28 mouse cellular contexts compared by ENCODE assay signal in the genomic region with DNA sequence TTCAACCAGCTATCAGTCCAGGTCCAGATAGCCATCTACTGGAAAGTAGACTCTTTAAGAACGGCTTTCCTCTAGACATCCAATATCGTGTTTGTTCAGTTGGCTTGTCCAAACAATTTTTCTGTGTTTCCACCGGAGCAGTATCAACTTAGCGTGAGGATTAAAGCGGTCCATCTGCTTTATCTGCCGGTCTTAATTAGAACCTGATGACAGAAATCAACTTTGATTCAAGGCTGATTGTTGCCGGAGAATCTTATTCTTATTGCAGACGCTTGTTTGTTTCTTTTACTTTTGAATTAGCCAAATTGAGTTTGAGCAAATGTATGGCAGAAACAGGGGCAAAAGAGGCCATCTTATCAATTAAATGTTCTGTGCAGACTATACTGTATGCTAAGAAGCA. TPM values are rescaled to one million over a fixed set of nuclear protein-coding genes. Genes with fewer than 3 reads are reported as not detected.
A peak's percentile ranks its signal among the peaks of the same experiment; 100 is the strongest.
DNase-seq lines count a peak whose midpoint lies in the region; ATAC-seq and TF ChIP-seq lines count a peak whose summit lies in the region.
"Had no signal": no experiment of that assay in that cellular context is flagged by ENCODE, and none has a peak within 500 bp of the region (broad histone marks: within the 10 kb centered on the region; RNA-seq: fewer than 3 reads in every experiment).

No protein-coding gene starts in this region.

- H3K4me3 ChIP-seq in lung, postnatal 0 days (ENCODE audit: low read depth, low read length) = no peak overlapping the region
- H3K4me3 ChIP-seq in heart, embryonic 12.5 days = no peak overlapping the region
- H3K4me3 ChIP-seq: embryonic facial prominence, embryonic 12.5 days; embryonic facial prominence, embryonic 15.5 days; erythroblast, embryonic 14.5 days; forebrain, embryonic 10.5 days; forebrain, embryonic 13.5 days; forebrain, embryonic 15.5 days had no signal

- no peaks in the 10 kb centered on the region for H3K4me1 ChIP-seq in lung, postnatal 0 days (ENCODE audit: insufficient read depth, low read depth, low read length)
- peaks cover 11% of the 10 kb centered on the region for H3K4me1 ChIP-seq in heart, embryonic 12.5 days (replicated peaks)
- H3K4me1 ChIP-seq: embryonic facial prominence, embryonic 15.5 days; forebrain, embryonic 15.5 days had no signal

- peak; percentile 16 for DNase-seq in embryo, embryonic 10.5 days (ENCODE audit: low spot score)
- DNase-seq in embryo, embryonic 10 days (ENCODE audit: low spot score) = no peak
- DNase-seq in lung, postnatal 0 days (ENCODE audit: low spot score) = peak; percentile 17
- no peak for DNase-seq in lung, postnatal 25 days (ENCODE audit: low spot score)
- peak; percentile 59 for DNase-seq in retina, embryonic 14.5 days (ENCODE audit: low spot score)
- peak; percentile 46 for DNase-seq in retina, postnatal 7 days (ENCODE audit: low read depth, low spot score)
- DNase-seq in cerebellum, postnatal 14 days = no peak
- DNase-seq: adrenal gland, adult 8-10 months; adrenal gland, postnatal 14 days; adrenal gland, postnatal 36 days; B cell, adult 2 months; cerebellum, adult 18-20 months; cerebellum, adult 8-10 months; cerebellum, adult 9-11 months; cerebellum, postnatal 25 days; forebrain, postnatal 0 days had no signal

- no peak for TF ChIP-seq CTCF in lung, postnatal 0 days (IDR thresholded peaks at IDR 0.05)

- H3K36me3 ChIP-seq in lung, postnatal 0 days (ENCODE audit: insufficient read depth, low read length) = no peaks in the 10 kb centered on the region
- H3K36me3 ChIP-seq in heart, embryonic 12.5 days = no peaks in the 10 kb centered on the region
- H3K36me3 ChIP-seq: embryonic facial prominence, embryonic 12.5 days; embryonic facial prominence, embryonic 15.5 days; forebrain, embryonic 10.5 days; forebrain, embryonic 15.5 days had no signal

- H3K9me3 ChIP-seq in lung, postnatal 0 days (ENCODE audit: low read length) = no peaks in the 10 kb centered on the region
- H3K9me3 ChIP-seq in heart, embryonic 12.5 days (replicated peaks) = no peaks in the 10 kb centered on the region
- H3K9me3 ChIP-seq: embryonic facial prominence, embryonic 12.5 days; embryonic facial prominence, embryonic 15.5 days; forebrain, embryonic 10.5 days; forebrain, embryonic 13.5 days; forebrain, embryonic 15.5 days; G1E had no signal

- H3K27me3 ChIP-seq in lung, postnatal 0 days (replicated peaks; ENCODE audit: insufficient read depth, low read length) = no peaks in the 10 kb centered on the region
- no peaks in the 10 kb centered on the region for H3K27me3 ChIP-seq in heart, embryonic 12.5 days (replicated peaks)
- H3K27me3 ChIP-seq: CH12.LX; embryonic facial prominence, embryonic 12.5 days; embryonic facial prominence, embryonic 15.5 days; forebrain, embryonic 13.5 days; forebrain, embryonic 15.5 days; Patski had no signal

- H3K4me2 ChIP-seq in lung, postnatal 0 days (replicated peaks; ENCODE audit: low read depth, low read length) = no peak overlapping the region
- no peak overlapping the region for H3K4me2 ChIP-seq in heart, embryonic 12.5 days
- H3K4me2 ChIP-seq: embryonic facial prominence, embryonic 12.5 days; embryonic facial prominence, embryonic 15.5 days; forebrain, embryonic 13.5 days; forebrain, embryonic 15.5 days had no signal

- H3K27ac ChIP-seq in lung, postnatal 0 days (ENCODE audit: low read length) = no peak overlapping the region
- no peak overlapping the region for H3K27ac ChIP-seq in heart, embryonic 12.5 days (ENCODE audit: poor library complexity, severe bottlenecking)
- H3K27ac ChIP-seq: embryonic facial prominence, embryonic 12.5 days; embryonic facial prominence, embryonic 15.5 days; forebrain, embryonic 10.5 days; forebrain, embryonic 13.5 days; forebrain, embryonic 15.5 days had no signal

- no peak overlapping the region for H3K9ac ChIP-seq in lung, postnatal 0 days (replicated peaks; ENCODE audit: low read depth)
- H3K9ac ChIP-seq in heart, embryonic 12.5 days = no peak overlapping the region
- H3K9ac ChIP-seq: embryonic facial prominence, embryonic 12.5 days; embryonic facial prominence, embryonic 15.5 days; forebrain, embryonic 13.5 days; forebrain, embryonic 15.5 days; forebrain, postnatal 0 days had no signal

- TF ChIP-seq EP300 in lung, postnatal 0 days (IDR thresholded peaks at IDR 0.05) = no peak

- WGBS in lung, postnatal 0 days = 26% methylated on average over 8 of the region's 8 CpGs
- WGBS in heart, embryonic 12.5 days = 44% methylated on average over 8 of the region's 8 CpGs

- no peak for ATAC-seq in lung, postnatal 0 days
- ATAC-seq in heart, embryonic 12.5 days (ENCODE audit: insufficient number of reproducible peaks, low FRiP score) = no peak
- ATAC-seq: activated CD4-positive, CD25-positive, alpha-beta regulatory T cell, adult 4 months; CD4-positive, CD25-positive, alpha-beta regulatory T cell, adult 4 months; forebrain, embryonic 13.5 days; forebrain, embryonic 15.5 days; forebrain, postnatal 0 days; Patski had no signal

RNA-seq across cellular contexts. Expression of a gene that starts 32.8 kb away (rescaled TPM):
- 2.4 and 2.8 TPM in 2 replicates for polyA plus RNA-seq in lung, postnatal 0 days (2015; fragmentation: Nextera tagmentation; extraction: Ambion mirVana)
- polyA plus RNA-seq in heart, embryonic 12.5 days (2016; fragmentation: Nextera tagmentation; extraction: Ambion mirVana) = 3.9 and 4.0 TPM in 2 replicates

Comparison
In these comparisons a context has a peak if more than half of its experiments do, and no peak if none do; other contexts are left out.
1. DNase-seq: peak in embryo, embryonic 10.5 days (single experiment), lung, postnatal 0 days (single experiment), retina, embryonic 14.5 days (single experiment) and retina, postnatal 7 days (single experiment); none in embryo, embryonic 10 days (single experiment), lung, postnatal 25 days (single experiment) and cerebellum, postnatal 14 days (0 of 2).